Mouse (Mus musculus) lung, embryonic 15.5 days (tissue): ENCODE results near the gene Plxna4. TPM values are rescaled to one million over a fixed set of nuclear protein-coding genes. Genes with fewer than 3 reads are reported as not detected.
A peak's percentile ranks its signal among the peaks of the same experiment; 100 is the strongest.

Source experiments
- ATAC-seq: fragments of 200-750 bp; cut with Nextera tagmentation; 2 replicates; pipeline ENCODE4 v1.8.0; 2017; ENCODE audit warnings: moderate number of reproducible peaks, borderline replicate concordance; ENCODE audit not compliant: low FRiP score, low TSS enrichment; ENCODE audit errors: extremely low read depth
- H3K27ac ChIP-seq: fragments of 300-500 bp; sonication (generic); 2 replicates; pipeline ENCODE4 v1.5.1; 2015; ENCODE audit warnings: moderate library complexity, mild to moderate bottlenecking, inconsistent platforms
- H3K27me3 ChIP-seq: fragments of 300-500 bp; sonication (generic); 2 replicates; pipeline ENCODE4 v1.6.1; 2015; ENCODE audit warnings: inconsistent platforms
- H3K36me3 ChIP-seq: fragments of 300-500 bp; sonication (generic); 2 replicates; pipeline ENCODE4 v1.6.1; 2015; ENCODE audit warnings: inconsistent platforms
- H3K4me1 ChIP-seq: fragments of 300-500 bp; sonication (generic); 2 replicates; pipeline ENCODE4 v1.6.1; 2015; ENCODE audit warnings: inconsistent platforms
- H3K4me2 ChIP-seq: fragments of 300-500 bp; sonication (generic); 2 replicates; pipeline ENCODE4 v1.6.1; 2015; ENCODE audit warnings: inconsistent platforms, mild to moderate bottlenecking, moderate library complexity
- H3K4me3 ChIP-seq: fragments of 300-500 bp; sonication (generic); 2 replicates; pipeline ENCODE4 v1.5.1; 2015; ENCODE audit warnings: mild to moderate bottlenecking, inconsistent platforms
- H3K9ac ChIP-seq: fragments of 300-500 bp; sonication (generic); 2 replicates; pipeline ENCODE4 v1.6.1; 2015; ENCODE audit warnings: inconsistent platforms
- H3K9me3 ChIP-seq: fragments of 300-500 bp; sonication (generic); 2 replicates; pipeline ENCODE4 v1.6.1; 2016; ENCODE audit warnings: inconsistent platforms
- WGBS: fragments of 180-500 bp; shearing (Covaris S2); methylation state at CpG from one replicate; pipeline ENCODE4 v1.1.7; 2015; 5-methylcytosine and 5-hydroxymethylcytosine counted together
- polyA plus RNA-seq: library from polyadenylated mRNA; unstranded; fragments of >200 nt; fragmentation: Nextera tagmentation; extraction: Ambion mirVana; gene quantifications from 2 replicates; pipeline ENCODE4 v1.2.1, GENCODE M21; 2015

Plxna4 gene
- polyA plus RNA-seq, 1 experiment from 2014 or later: 2.1 TPM

DNA sequence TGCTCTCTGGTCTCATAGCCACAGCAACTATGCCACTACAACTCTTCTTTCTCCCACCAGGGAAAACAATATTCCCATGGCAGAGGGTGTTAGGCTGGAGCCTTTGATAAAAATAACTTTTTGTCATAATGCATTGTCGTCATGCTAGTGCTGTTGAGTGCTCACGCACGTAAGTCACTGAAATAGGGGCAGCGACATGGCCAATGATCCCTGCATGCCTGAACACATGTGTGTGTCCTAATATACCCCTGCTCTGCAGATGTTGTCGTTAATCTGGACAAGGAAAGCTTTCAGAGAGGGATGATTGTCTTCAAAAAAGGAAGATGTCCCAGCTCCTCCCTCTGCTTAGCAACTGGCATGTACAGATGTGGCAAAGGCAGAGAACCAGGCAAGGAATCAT lies 223.1 kb downstream of the Plxna4 start:
- no peak overlapping the region for H3K4me3 ChIP-seq
- no peaks in the 10 kb centered on the region for H3K36me3 ChIP-seq
- WGBS: 83% methylated on average over 5 of the region's 5 CpGs
- no peaks in the 10 kb centered on the region for H3K27me3 ChIP-seq
- H3K4me1 ChIP-seq: peaks cover 12% of the 10 kb centered on the region
- no peak for ATAC-seq
- H3K9ac ChIP-seq: no peak overlapping the region
- H3K4me2 ChIP-seq: no peak overlapping the region
- H3K9me3 ChIP-seq: no peaks in the 10 kb centered on the region
- no peak overlapping the region for H3K27ac ChIP-seq

DNA sequence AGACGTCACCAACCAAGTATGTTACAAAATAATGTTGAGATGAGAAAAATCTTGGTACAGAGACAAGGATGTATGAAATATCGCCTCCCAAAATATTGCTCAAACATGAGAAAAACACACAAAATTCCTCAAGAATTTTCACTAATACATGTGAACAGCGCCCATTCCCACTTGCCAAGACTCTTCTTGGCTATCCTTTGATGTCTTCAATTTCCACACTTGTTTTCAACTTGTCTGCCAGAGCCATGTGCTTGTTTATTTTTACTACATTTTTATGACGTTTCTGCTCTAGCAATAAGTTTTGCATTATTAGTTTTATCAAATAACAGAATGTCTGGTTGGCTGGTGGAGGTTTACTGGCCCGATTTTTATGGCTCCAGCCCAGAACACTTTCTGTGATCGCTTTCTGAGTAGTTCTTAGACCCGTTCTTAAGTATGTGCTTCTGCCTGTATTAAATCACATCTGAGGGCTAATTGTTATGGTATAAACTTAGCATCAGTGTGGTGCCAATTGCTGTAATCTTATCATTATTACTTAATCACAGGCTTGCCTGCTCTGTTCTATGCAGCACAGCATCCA lies 224.4 kb downstream of the Plxna4 start:
- H3K27me3 ChIP-seq: no peaks in the 10 kb centered on the region
- no peak overlapping the region for H3K4me3 ChIP-seq
- 52% methylated on average over 7 of the region's 7 CpGs for WGBS
- peaks cover 12% of the 10 kb centered on the region for H3K4me1 ChIP-seq
- no peaks in the 10 kb centered on the region for H3K36me3 ChIP-seq
- H3K9me3 ChIP-seq: no peaks in the 10 kb centered on the region
- no peak overlapping the region for H3K9ac ChIP-seq
- peak; percentile 35; the same call in 1 of the 2 replicates for ATAC-seq
- H3K4me2 ChIP-seq: no peak overlapping the region
- H3K27ac ChIP-seq: no peak overlapping the region

GRCm38 (mm10) chr6:32362421-32362820 lies 225.6 kb downstream of the Plxna4 start:
- no peak for ATAC-seq
- Histone ChIP-seq H3K9me3 (no peaks in the 10 kb centered on the region), H3K27me3 (no peaks in the 10 kb centered on the region), H3K36me3 (no peaks in the 10 kb centered on the region), H3K27ac (no peak overlapping the region), H3K4me1 (peaks cover 12% of the 10 kb centered on the region), H3K9ac (no peak overlapping the region), H3K4me3 (no peak overlapping the region), H3K4me2 (no peak overlapping the region)
- WGBS: 73% methylated on average over 4 of the region's 4 CpGs

DNA sequence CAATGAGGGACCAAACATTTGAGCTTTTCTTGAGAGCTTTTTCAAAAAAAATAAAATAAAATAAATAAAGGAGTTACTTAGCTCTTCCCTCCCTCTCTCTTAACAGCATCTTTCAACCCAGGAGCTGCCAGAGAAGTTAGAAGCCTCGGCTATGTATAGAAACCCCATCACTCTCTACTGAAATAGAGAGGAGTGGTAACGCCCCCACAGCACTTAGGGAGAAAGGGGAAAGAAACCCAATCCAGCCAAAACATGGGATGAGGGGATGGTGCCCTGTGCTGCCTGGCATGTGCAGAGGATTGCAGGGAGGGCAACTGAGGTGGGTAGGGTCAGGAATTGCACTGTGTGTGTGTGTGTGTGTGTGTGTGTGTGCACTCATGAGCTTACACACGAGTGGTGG lies 228.3 kb downstream of the Plxna4 start:
- H3K9me3 ChIP-seq: no peaks in the 10 kb centered on the region
- no peak overlapping the region for H3K4me3 ChIP-seq
- H3K36me3 ChIP-seq: no peaks in the 10 kb centered on the region
- 57% methylated on average over 3 of the region's 3 CpGs for WGBS
- H3K4me2 ChIP-seq: no peak overlapping the region
- no peak overlapping the region for H3K27ac ChIP-seq
- ATAC-seq: no peak
- H3K9ac ChIP-seq: no peak overlapping the region
- peaks cover 11% of the 10 kb centered on the region for H3K4me1 ChIP-seq
- no peaks in the 10 kb centered on the region for H3K27me3 ChIP-seq

GRCm38 (mm10) chr6:32357497-32357896 lies 230.5 kb downstream of the Plxna4 start:
- Histone ChIP-seq H3K27me3 (no peaks in the 10 kb centered on the region), H3K4me2 (no peak overlapping the region), H3K4me3 (no peak overlapping the region), H3K36me3 (no peaks in the 10 kb centered on the region), H3K27ac (no peak overlapping the region), H3K9ac (no peak overlapping the region), H3K4me1 (no peaks in the 10 kb centered on the region), H3K9me3 (no peaks in the 10 kb centered on the region)
- WGBS: 62% methylated on average over 5 of the region's 5 CpGs
- ATAC-seq: no peak

GRCm38 (mm10) chr6:32355559-32355958 lies 232.4 kb downstream of the Plxna4 start:
- no peaks in the 10 kb centered on the region for H3K27me3 ChIP-seq
- no peak overlapping the region for H3K4me3 ChIP-seq
- H3K9ac ChIP-seq: no peak overlapping the region
- WGBS: 73% methylated on average over 4 of the region's 4 CpGs
- no peaks in the 10 kb centered on the region for H3K4me1 ChIP-seq
- no peak for ATAC-seq
- no peaks in the 10 kb centered on the region for H3K36me3 ChIP-seq
- no peak overlapping the region for H3K4me2 ChIP-seq
- H3K9me3 ChIP-seq: no peaks in the 10 kb centered on the region
- no peak overlapping the region for H3K27ac ChIP-seq

GRCm38 (mm10) chr6:32348996-32349395 lies 239.0 kb downstream of the Plxna4 start:
- Histone ChIP-seq H3K36me3 (no peaks in the 10 kb centered on the region), H3K4me2 (no peak overlapping the region), H3K27me3 (no peaks in the 10 kb centered on the region), H3K9ac (no peak overlapping the region), H3K4me1 (no peaks in the 10 kb centered on the region), H3K4me3 (no peak overlapping the region), H3K9me3 (no peaks in the 10 kb centered on the region), H3K27ac (no peak overlapping the region)
- WGBS: 66% methylated on average over 2 of the region's 2 CpGs
- ATAC-seq: no peak

GRCm38 (mm10) chr6:32348126-32348525 lies 239.9 kb downstream of the Plxna4 start:
- WGBS: 50% methylated on average over 6 of the region's 6 CpGs
- no peak overlapping the region for H3K4me3 ChIP-seq
- H3K9me3 ChIP-seq: no peaks in the 10 kb centered on the region
- H3K9ac ChIP-seq: no peak overlapping the region
- no peaks in the 10 kb centered on the region for H3K27me3 ChIP-seq
- H3K27ac ChIP-seq: no peak overlapping the region
- H3K36me3 ChIP-seq: no peaks in the 10 kb centered on the region
- ATAC-seq: no peak
- no peaks in the 10 kb centered on the region for H3K4me1 ChIP-seq
- H3K4me2 ChIP-seq: no peak overlapping the region

GRCm38 (mm10) chr6:32346015-32346414 lies 242.0 kb downstream of the Plxna4 start:
- Histone ChIP-seq H3K9me3 (no peaks in the 10 kb centered on the region), H3K4me3 (no peak overlapping the region), H3K4me1 (no peaks in the 10 kb centered on the region), H3K27ac (no peak overlapping the region), H3K9ac (no peak overlapping the region), H3K4me2 (no peak overlapping the region), H3K36me3 (no peaks in the 10 kb centered on the region), H3K27me3 (no peaks in the 10 kb centered on the region)
- no peak for ATAC-seq
- WGBS: 74% methylated on average over 2 of the region's 2 CpGs

- 76% methylated on average over 8 of the region's 8 CpGs for WGBS
- Histone ChIP-seq H3K4me2 (no peak overlapping the region), H3K36me3 (no peaks in the 10 kb centered on the region), H3K4me3 (no peak overlapping the region), H3K4me1 (no peaks in the 10 kb centered on the region), H3K27me3 (no peaks in the 10 kb centered on the region), H3K9me3 (no peaks in the 10 kb centered on the region), H3K9ac (no peak overlapping the region), H3K27ac (no peak overlapping the region)
- no peak for ATAC-seq
Measured at GRCm38 (mm10) chr6:32342727-32343126, 245.3 kb downstream of the Plxna4 start.

GRCm38 (mm10) chr6:32342272-32342671 lies 245.7 kb downstream of the Plxna4 start:
- Histone ChIP-seq H3K9me3 (no peaks in the 10 kb centered on the region), H3K4me2 (no peak overlapping the region), H3K27me3 (no peaks in the 10 kb centered on the region), H3K9ac (no peak overlapping the region), H3K27ac (no peak overlapping the region), H3K36me3 (no peaks in the 10 kb centered on the region), H3K4me3 (no peak overlapping the region), H3K4me1 (no peaks in the 10 kb centered on the region)
- WGBS: 74% methylated on average over 6 of the region's 6 CpGs
- ATAC-seq: no peak

- Histone ChIP-seq H3K9me3 (no peaks in the 10 kb centered on the region), H3K9ac (no peak overlapping the region), H3K4me3 (no peak overlapping the region), H3K27me3 (no peaks in the 10 kb centered on the region), H3K27ac (no peak overlapping the region), H3K4me2 (no peak overlapping the region), H3K4me1 (no peaks in the 10 kb centered on the region), H3K36me3 (no peaks in the 10 kb centered on the region)
- no peak for ATAC-seq
- WGBS: 36% methylated on average over 8 of the region's 8 CpGs
Measured at GRCm38 (mm10) chr6:32338416-32338943, 249.5 kb downstream of the Plxna4 start.

GRCm38 (mm10) chr6:32331281-32331680 lies 256.7 kb downstream of the Plxna4 start:
- no peak for ATAC-seq
- Histone ChIP-seq H3K4me2 (no peak overlapping the region), H3K9me3 (no peaks in the 10 kb centered on the region), H3K27ac (no peak overlapping the region), H3K4me1 (no peaks in the 10 kb centered on the region), H3K9ac (no peak overlapping the region), H3K36me3 (no peaks in the 10 kb centered on the region), H3K27me3 (0 out of 2 replicates have a peak, but pooled peaks cover 6% of the 10 kb centered on the region), H3K4me3 (no peak overlapping the region)
